Mouse (Mus musculus) right cerebral cortex, postnatal 14 days (tissue): ENCODE results near the gene Palm2.

Experiments used
- DNase-seq: peaks from one replicate; pipeline ENCODE4 v3.0.0; 2022

The Palm2 gene

GRCm38 (mm10) chr4:57514003-57514937, 80.2 kb downstream of the Palm2 start:
- no peak for DNase-seq

GRCm38 (mm10) chr4:57515356-57515755, 81.3 kb downstream of the Palm2 start:
- DNase-seq = no peak

GRCm38 (mm10) chr4:57523456-57523855, 89.4 kb downstream of the Palm2 start:
- no peak for DNase-seq

GRCm38 (mm10) chr4:57524461-57524860, 90.4 kb downstream of the Palm2 start:
- no peak for DNase-seq

- DNase-seq = no peak
These were observed 91.4 kb downstream of the Palm2 start for GRCm38 (mm10) chr4:57525221-57526011.

GRCm38 (mm10) chr4:57528296-57528695, 94.2 kb downstream of the Palm2 start:
- DNase-seq = no peak

GRCm38 (mm10) chr4:57533686-57534085, 99.6 kb downstream of the Palm2 start:
- no peak for DNase-seq

- no peak for DNase-seq
These were observed 100.2 kb downstream of the Palm2 start for GRCm38 (mm10) chr4:57534232-57534631.

- no peak for DNase-seq
These were observed 101.0 kb downstream of the Palm2 start for GRCm38 (mm10) chr4:57535087-57535486.

GRCm38 (mm10) chr4:57538029-57538688, 104.1 kb downstream of the Palm2 start:
- DNase-seq = no peak

GRCm38 (mm10) chr4:57543692-57544256, 109.7 kb downstream of the Palm2 start:
- DNase-seq = no peak

- DNase-seq = no peak
These were observed 113.7 kb downstream of the Palm2 start for GRCm38 (mm10) chr4:57547785-57548184.

GRCm38 (mm10) chr4:57550216-57550615, 116.2 kb downstream of the Palm2 start:
- no peak for DNase-seq

- no peak for DNase-seq
These were observed 123.1 kb downstream of the Palm2 start for GRCm38 (mm10) chr4:57557102-57557501.

- DNase-seq = no peak
These were observed 125.4 kb downstream of the Palm2 start for GRCm38 (mm10) chr4:57559438-57559837.

GRCm38 (mm10) chr4:57560010-57560409, 126.0 kb downstream of the Palm2 start:
- no peak for DNase-seq

GRCm38 (mm10) chr4:57561055-57561454, 127.0 kb downstream of the Palm2 start:
- DNase-seq = peak; percentile 55

- no peak for DNase-seq
These were observed 131.2 kb downstream of the Palm2 start for GRCm38 (mm10) chr4:57565283-57565682.

- DNase-seq = no peak
These were observed 131.8 kb downstream of the Palm2 start for GRCm38 (mm10) chr4:57565811-57566210.

GRCm38 (mm10) chr4:57567666-57568206, 133.7 kb downstream of the Palm2 start, which contains the start of gene Pakap:
Pakap (plus strand) TSS chr4:57568179.
- peak; percentile 77 for DNase-seq

GRCm38 (mm10) chr4:57568268-57569068, 134.4 kb downstream of the Palm2 start:
- no peak for DNase-seq

GRCm38 (mm10) chr4:57569069-57569355, 135.0 kb downstream of the Palm2 start:
- no peak for DNase-seq
